Mouse (Mus musculus) heart, adult 9 months (tissue): Measurements from ENCODE around the gene Lrmda.
A peak's percentile ranks its signal among the peaks of the same experiment; 100 is the strongest.

ENCODE experiments used
- DNase-seq, 2 experiments: peaks; one replicate each; pipeline ENCODE4 v3.0.0; 2022; ENCODE audit warnings: low spot score in 2 of 2

Lrmda gene

DNA sequence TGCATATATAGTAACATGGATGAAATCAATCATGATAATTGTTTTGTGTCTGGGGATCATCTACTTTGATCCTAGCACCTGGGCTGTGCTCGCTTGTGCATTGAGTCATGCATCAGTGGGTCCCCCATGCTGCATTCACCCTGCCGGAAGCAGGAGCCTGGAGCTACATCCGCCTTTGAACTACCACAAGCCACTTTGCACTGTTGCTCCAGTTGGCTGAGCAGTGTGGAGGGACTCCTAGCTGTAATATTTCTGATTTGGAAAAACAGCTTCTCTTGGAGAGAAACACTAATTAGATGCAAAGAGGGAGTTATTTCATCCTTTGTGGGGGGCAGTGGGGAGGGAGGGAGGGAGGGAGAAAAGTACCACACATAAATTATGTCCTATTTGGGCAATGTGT lies 220.8 kb downstream of the Lrmda start:
- no peak for DNase-seq

DNA sequence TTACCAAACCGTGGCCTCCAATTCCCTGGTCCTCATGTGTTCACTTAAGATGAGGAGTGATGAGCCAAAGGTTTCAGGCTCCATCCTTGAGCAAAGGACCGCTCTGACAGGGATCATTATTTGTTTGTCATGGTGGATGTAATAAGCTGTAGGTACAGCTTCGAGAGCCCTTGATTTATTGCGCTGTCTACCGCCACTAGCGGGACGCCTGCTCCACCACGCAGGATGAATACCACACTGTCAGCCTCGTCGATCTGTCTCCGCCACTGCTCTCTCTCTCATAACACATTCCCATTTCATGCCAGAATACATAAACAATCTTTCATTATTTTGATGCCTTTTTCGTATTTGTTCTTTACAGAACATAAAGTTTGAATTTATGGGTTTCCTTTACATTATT lies 235.9 kb downstream of the Lrmda start:
- DNase-seq, result no peak

DNA sequence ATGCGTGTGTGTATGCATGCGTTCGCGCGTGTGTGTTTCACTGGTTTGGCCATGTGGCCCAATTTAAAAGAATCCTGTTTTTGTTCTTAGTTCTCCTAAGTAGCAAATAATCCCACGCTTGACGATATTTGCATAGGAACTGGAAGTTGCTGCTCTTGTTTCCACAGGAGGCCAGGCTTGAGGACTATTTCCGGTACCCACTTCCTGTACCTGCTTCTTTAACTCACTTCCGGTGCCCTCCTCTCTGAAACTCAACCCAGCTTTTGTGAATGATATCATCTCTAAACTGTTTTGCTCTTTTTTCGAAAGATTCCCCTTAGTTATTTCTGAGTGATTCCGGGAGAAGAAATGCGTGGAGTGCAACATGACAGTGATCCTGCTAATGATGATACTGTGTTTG lies 236.8 kb downstream of the Lrmda start:
- DNase-seq, result no peak

DNA sequence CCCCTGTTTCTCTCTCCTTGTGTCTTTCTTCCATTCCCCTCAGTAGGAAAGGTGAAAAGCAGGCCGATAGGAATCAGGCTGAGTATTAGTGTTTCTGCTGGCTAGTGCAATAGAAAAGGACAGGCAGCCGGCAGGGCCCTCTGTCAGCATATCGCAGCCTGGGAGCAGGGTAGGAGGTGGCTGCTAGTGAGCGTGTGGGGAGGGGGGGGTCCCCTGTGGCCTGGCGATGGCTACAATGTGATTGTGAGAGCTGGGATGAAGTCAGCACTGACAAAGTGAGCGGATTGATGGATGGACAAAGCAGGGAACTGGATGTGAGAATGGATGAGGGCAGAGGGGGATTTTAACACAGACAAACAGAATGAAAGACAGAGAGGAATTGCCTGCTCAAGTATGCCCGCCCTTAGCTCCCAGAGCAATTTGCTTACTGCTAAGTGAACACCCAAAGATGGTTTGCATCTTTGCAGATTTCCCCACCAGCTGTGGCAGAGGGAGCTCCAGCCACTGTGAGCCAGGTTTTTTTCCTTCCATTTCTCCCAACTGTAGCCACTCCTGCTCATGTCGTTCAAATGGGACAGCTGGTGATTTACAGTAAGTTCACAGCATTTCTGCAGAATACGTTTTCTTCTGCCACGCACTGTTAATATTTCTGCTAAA lies 240.0 kb downstream of the Lrmda start:
- DNase-seq, result no peak

DNA sequence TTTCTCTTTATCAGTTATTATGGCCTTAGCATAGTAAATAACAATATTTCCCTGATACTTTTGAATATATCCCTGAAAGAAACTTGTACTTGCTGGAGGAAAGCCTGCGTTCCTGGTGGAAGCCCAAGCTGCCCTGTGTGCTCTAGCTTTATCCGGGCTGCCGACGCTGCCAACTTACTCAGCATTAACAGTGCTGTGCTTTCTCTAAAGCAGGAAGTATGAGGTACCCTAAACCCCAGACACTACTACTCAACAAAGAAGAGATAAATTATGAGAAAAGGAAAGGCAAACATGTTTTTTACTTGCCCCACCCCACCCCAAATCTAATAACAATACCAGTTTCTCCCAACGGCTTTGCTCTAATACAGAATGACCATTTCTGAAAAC lies 240.5 kb downstream of the Lrmda start:
- no peak for DNase-seq

DNA sequence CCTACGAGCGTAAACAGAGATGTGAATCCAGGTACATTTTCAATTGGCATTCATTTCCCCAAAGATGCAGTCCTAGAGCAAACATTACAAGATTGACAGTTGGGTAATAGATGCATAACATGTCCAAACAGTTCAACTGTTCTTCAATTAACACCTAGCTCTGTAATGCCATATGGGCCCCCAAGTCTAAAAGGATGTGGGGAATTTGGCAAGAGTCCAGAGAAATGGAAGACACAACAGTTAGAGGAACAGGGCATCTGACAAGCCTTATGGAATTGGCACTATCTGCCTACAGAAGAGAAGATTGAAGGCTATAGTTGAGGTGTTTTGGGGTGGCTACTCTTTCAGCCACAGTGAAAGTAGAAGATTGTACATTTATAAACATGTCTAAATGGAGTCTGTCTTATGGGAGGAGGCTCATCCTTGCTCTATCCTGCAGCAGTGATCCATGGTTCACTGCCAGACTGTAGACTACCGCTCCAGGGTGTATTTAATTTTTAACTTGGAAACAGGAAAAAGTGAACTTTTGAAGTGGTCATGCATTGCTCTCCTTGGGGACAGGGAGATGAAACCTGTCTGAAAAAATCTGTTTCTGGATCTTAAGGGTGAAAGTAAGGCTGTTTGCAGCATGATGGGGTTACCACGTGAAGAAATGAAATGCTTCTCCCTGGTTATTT lies 245.9 kb downstream of the Lrmda start:
- no peak for DNase-seq

DNA sequence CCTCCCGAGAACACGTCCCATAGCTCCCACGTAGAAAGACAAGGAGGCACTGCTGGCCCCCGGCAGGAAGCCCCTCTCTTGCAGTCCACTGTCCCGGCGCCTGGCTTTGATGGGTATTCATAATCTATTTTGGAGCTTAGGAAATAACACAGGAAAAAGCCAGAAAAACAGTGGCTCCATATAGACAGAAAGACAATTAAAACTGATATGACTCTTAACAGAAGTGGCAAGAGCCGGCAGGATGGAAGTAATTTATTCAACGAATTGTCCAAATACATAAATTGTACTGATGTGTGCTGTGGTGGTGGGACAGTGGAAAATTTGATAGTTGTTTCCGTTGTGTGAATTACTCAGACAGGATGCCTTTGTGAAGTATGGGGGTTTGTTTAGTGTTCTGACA lies 250.3 kb downstream of the Lrmda start:
- no peak for DNase-seq

DNA sequence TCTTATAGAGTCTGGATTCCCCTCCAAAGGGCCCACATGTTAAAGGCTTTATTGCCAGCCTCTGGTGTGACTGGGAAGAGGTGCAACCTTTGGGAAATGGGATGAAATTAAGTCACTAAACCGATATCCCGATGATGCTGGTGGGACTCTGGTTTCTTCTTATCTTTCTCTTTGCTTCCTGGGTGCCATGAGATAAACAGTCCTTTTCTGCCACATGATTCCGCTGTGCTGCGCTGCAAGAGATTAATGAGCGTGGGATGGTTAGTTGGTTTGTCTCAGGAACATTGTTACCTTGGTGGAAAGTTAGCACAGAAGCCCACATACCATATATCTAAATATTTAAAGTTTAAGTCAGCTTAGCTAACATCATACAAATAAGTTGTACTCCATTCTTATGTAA lies 258.5 kb downstream of the Lrmda start:
- no peak for DNase-seq

DNA sequence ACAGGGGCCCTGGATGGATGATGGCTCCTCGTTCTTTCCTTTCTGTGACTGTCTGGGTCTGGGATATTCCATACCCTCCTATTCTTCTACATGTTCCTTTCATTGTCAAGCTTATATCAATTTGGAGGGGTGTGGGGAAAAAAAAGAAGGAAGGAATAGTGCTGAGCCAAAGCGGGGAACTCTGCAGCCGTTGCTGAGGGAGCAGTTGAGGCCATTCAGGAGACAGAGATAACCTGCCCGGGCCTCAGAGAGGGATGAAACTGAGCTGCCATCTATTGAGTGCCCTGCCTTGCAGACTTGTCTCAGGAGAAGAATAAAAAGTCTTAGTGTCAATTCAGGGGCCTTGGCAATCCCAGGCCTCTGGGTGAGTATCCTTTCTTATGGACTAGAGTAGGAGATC lies 260.1 kb downstream of the Lrmda start:
- DNase-seq, result no peak

DNA sequence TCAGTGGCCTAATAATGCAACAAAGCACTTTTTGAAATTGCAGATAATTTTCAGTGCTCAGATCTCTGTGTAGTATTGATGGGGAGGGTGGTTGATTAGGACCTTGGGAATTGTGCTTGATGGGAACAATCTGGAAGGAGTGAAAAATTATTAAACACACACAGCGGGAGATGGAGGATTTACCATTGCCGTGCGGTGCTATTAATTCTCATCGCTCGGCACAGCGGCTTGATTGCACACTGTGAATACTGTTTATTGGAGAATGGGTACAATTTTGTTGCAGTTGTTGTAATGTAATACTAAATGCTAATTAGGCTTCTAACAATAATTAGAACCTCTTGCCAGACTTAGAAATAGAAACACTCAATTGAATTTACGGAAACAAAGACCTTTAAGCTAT lies 262.1 kb downstream of the Lrmda start:
- no peak for DNase-seq

DNA sequence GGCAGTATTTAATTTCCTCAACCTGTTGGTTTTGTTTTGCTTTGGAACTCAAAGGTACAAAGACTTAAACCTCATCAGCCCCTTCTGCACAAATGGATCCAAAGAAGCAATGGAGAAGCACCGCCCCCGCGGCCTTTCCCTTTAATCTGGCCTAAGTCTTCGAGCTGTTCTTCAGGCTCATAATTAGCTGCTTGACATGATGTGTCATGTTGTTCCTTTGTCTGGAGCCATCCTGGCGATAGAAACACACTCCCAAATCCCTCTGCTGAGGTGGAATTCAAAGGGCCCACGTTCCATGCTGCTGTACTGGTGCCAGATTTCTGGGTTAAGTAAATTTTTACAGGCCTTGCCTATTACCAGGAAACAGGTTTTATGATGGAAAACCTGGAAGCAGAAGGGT lies 263.3 kb downstream of the Lrmda start:
- no peak for DNase-seq

DNA sequence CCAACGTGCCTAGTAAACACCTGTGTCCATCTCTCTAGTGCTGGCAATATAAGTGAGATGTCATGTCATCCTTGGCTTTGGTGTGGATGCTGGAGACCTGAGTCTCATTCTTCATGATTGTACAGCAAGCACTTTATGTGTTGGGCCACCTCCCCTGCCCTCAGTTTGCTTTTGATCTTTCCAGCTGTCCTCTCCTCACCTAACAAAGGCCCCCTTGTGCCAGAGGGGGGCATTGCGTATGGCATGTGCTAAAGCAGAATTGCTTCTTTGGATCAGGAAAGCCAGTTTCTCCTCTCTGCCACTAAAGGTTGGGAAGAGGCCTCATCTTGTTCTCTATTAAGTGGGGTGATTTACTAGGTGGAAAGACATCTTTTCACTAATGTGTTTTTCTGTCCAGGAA lies 264.2 kb downstream of the Lrmda start:
- DNase-seq, result no peak

DNA sequence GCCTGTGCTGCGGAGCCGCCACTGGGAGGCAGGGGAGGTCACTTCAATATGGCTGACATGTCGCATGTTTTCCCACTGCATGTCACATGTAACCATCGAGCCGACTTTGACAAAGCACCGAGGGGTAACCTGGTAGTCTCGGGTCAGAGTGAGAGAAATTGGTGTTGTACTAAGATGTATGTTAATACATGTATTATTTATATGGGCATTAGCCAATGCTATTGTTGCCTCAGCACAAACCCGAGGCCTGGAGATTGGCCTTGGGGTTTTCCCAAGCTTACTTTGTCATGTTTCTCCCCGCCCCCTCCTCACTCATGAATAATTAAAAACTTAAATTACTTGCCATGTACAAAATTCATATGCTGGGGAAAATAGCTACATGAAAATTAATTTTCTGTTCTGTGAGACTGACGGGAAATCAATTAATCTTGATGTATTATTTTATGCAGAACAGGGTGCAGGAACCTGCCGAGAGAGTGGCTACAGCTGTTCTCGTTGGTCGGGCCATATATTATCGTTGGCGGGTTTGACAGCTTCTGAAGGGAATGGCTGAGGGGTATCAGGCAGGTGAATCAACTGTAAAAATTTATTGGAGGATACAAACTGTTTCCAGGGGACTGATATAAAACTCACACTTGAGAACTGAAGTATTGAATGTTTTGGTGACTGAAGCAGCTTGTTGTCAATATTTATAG lies 265.5 kb downstream of the Lrmda start:
- no peak for DNase-seq

DNA sequence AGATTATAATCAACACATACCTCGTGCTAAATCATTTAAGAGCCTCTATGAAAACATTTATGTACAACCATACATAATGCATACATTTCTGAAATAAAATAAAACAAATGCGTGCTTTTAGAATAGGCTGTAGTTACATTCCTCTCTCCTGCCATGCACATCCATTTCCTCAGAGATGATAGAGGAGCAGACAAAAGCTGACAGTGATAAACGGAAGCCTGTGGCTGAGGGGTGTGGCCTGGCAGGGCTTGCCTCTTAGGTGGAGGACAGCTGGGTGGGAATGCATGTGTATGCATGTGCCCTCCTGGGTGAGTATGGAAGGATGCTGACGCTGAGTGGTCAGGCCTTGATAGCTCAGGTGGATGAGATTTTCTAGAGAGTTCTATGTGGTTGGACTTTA lies 266.3 kb downstream of the Lrmda start:
- no peak for DNase-seq

DNA sequence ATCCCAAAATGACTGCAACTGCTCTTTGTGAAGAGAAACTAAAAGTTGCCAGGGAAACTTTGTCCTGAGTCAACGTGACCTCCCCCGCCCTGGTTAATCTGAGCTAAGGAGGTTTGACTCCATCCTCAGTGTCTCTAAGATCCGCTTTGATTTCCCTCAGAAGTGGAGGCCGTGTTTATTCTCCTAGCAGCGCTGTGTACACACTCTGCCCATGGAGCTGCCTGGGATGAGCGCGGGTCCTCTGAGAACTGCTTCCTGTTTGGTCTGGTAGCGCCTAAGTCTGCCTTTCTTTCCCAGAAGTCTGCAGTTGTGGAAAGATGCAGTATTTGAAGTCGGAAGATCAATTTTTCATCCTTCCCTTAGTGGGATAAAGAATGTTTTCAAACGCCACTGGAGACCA lies 268.7 kb downstream of the Lrmda start:
- no peak for DNase-seq

DNA sequence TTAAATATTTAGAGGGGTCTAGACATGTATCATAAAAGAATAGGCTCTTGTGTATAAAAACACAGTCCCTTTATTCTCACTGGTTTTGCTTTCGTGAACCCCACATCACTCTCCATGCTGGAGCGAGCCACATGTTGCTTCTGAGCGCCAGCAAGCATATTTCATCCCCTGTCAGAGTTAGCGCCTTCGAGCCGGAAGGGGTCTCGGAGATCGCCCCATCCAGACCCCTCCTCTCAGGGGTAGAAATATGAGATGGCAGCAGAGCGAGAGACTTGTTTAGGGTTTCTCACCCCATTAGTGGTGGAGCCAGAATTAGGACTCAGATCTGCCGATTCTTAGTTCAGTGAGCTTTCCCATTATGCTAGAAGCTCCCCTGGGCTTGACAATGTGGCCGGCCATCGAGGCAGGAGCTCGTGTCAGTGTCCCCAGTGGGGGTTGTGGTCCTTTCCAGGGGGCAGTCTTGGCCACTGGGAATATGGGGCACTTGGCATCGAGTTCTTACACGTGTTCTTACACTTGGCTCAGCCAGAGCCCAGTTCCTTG lies 269.9 kb downstream of the Lrmda start:
- no peak for DNase-seq

DNA sequence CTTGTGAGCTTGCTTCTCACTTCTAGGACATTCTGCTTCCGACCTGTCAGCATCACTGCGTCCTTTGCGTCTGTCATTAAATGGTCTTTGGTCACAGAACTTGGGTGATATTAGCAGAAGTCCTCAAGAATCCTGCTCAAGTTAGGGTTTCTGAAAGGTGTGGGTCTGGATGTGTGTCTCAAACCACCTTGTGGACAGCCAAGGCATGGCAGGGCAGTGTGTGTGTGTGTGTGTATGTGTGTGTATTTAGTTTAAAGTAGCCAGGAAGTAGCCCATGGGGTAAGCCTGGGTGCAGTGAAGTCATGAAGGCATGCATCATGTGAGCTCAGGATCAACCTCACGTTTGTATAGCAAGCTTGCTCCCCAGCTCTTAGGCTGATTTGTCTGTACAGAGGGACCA lies 274.9 kb downstream of the Lrmda start:
- no peak for DNase-seq

DNA sequence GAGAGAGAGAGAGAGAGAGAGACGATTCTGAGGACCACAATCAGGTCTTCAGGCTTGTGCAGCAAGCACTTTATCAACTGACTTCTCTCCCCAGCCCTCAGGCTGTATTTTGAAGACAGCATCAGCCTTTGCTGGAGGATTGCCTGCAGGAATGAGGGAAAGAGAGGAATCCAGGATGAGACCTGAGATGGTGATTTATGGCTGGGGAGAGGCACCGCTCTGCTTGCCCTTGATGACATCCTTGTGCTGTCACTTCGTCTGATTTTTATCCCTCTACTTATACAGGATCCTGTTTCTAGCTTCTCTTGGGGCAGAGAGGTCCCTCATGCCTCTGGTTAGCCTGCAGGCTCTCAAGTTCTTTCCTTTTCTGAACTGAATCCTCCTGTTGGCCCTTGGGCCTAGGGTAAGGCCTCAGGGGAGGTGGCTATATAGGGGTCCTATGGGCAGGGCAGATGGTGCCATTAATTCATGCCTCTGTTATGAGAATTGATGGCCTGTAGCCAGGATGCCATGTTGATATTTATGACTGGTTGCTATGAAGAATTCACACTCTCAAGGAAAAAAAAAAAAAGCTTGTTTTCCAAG lies 277.2 kb downstream of the Lrmda start:
- no peak for DNase-seq

DNA sequence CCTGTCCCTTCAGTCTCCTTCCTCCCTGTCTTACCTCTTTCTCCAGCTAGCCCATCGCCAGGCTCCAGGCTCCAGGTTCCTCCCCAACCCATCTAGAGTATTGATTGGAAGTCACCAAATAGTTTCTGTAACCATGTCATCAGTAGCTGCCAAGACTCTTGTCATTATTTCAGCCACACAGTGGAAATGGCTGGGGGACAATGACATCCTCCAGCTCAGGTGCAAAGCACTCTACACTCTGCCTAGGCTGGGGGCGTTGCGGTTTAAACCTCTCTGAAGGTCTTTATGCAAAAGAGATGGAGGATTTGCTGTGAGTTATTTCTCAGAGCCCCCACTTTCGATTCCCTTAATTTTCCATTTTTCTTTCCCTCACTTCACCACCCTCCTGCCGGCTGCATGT lies 287.2 kb downstream of the Lrmda start:
- DNase-seq, result no peak

DNA sequence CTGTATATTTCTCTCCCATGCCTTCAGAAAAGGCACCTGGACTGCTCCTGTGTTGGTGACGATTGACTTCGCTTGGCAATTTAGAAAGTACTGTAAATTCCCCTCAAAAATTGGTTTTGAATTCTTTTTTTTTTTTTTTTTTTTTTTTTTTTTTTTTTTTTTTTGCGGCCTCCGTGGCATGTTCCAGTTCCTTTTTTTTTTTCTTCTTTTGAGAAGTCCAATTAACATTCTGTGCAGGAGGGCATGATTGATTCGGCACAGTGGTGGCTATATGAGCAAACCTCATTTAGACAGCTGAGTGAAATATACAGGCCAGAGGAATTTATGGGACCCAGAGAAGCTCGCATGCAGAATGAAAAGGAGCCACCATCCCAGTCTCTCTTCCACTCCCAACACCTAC lies 288.5 kb downstream of the Lrmda start:
- DNase-seq, result no peak

DNA sequence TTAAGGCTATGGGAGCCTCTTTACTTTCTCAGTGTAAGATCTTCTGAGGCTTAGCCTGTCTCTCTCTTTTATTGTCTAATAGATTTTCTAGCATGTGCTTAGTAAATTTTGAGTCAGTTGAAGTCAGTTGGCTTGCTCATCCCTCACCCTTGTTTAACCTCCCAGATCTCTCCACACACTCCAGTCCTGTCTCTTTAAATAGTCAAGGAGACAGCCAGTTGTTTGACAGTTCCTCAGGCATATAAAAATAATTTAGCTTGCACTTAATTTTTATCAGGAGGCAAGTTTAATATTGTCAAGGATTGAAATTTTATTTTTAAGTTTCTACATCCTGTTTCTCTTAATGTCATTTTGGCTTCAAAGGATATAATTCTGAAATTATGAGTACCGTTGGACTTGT lies 303.5 kb downstream of the Lrmda start:
- DNase-seq, result no peak

DNA sequence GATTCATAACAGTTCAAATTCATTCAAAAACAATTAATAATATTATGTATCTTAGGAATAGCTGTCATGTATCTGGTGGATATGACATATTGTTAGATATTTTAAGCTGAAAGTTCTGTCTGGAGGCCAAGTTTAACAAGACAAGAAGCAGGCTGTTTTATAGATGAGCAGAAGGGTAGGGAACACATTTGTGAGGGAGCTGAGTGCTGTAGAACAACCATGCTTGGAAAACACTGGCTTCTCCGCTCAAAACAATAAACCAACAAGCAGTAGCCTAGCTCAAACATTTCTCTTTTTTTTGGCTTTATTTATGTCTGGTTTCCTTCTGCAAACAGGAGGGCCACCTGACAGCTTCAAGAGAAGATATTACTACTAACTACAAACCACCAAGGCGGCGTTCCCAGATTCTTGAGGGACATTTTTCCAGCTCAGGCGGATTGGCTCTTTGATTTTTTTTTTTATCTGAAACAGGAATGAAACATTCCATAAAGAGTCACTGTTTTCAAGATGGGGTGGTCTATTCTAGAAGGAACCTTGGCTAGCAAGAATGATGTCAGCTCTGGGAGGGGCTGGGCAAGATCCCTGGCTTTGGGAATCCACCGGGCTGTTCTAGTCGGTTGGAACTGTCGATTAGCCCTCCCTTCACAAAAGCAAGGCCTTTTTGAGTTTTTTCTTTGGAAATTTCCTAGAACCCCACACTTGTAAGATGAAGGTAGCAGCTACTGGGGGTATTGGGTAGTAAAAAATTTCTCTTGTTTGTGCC lies 304.2 kb downstream of the Lrmda start:
- peak in 1 of 2 experiments; percentile 10 for DNase-seq
